Mouse (Mus musculus): Measurements from ENCODE around the gene Mfap1b. TPM values are rescaled to one million over a fixed set of nuclear protein-coding genes. Genes with fewer than 3 reads are reported as not detected.
"Not testable (repeated sequence)": the region's sequence is repeated elsewhere in the genome, so short reads cannot be mapped to it uniquely, and the experiment has no call there.

Gene Mfap1b
- total RNA-seq, 2 experiments from 2014 or later, result 41.6 to 45.0 TPM

- DNase-seq (ENCODE audit: low spot score in 2 of 2), result not testable (repeated sequence)
Measured at GRCm38 (mm10) chr2:121475306-121475705, 1.4 kb upstream of the Mfap1b start.

DNA sequence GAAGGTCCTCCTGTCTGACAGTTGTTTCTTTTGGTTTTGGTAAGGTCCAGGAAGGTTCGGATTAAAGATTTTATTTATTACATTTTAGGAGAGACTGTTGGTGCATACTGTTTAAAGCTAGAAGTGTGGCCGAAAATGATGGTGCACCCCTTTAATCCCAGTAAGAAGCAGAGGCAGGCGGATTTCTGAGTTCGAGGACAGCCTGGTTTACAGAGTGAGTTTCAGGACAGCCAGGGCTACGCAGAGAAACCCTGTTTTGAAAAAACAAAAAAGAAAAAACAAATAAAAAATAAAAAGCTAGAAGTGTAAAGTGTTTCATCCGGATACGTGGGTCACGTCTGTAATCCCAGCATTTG, 291 bp upstream of the Mfap1b start:
- DNase-seq (ENCODE audit: low spot score in 2 of 2), result no peak

DNA sequence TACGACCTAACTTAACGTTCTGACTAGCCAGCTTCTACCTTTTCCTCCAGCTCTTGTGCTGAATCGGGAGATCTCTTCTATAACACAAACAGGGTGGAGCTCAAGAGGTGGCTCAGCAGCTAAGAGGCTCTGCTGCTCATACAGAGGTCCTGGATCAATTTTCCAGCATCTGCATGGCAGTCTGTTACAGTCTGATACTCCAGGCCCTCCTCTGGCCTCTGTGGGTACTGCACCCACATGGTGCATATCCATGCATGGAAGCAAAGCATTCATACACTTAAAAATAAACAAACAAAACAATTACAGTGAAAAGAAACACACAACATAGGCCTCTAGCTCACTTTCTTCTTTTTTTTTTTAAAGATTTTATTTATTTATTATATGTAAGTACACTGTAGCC, 1.1 kb downstream of the Mfap1b start:
- not testable (repeated sequence) for DNase-seq (ENCODE audit: low spot score in 2 of 2)

GRCm38 (mm10) chr2:121468982-121469381, 4.9 kb downstream of the Mfap1b start:
- DNase-seq (ENCODE audit: low spot score in 2 of 2), result not testable (repeated sequence)

- DNase-seq (ENCODE audit: low spot score in 2 of 2), result no peak
Measured at GRCm38 (mm10) chr2:121460071-121460470, 13.8 kb downstream of the Mfap1b start.

DNA sequence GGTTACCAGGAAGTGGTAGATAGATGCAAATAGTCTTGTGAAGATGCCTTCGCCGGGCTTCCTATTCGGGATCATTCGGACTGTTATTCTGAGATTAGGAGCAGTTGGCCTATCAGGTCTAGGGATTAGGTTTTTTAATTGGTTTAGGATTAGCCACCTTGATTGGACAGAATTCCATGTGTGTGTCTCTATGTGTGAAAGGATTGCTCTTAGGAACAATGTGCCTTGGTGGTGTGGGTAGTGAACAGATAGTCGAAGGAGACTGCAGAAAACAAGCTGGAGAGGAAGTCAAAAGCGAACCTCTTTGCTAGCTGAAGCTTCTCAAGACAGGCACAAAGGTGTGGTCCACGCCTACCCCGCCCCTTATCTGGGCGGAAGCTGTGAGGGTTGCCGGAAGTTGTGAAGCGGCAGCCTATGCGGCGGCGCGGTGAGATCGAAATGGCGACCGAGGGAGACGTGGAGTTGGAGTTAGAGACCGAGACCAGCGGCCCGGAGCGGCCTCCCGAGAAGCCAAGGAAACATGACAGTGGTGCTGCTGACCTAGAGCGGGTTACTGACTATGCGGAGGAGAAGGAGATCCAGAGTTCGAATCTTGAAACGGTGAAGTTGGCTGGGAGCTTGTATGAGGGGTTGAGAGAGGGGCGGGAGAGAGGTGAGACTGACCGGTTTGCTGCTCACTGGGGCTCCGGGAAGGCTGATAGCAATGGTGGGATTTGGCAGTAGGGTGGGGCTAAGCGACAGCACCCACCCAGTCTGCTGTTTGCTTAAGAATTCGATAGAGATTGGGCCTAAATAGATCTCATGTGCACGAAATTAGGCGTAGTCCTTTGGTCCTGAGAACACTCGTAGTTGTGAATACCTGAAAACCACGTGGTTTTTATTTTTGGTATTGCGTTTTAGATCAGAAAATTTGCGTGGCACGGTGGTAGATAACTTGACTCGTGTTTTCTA, 16.9 kb downstream of the Mfap1b start, which contains the start of gene Serinc4:
Serinc4 (minus strand) TSS at position 90 of the 951 bp plus-strand sequence.
- peak; percentile 80 to 87 for DNase-seq (ENCODE audit: low spot score in 2 of 2)

DNA sequence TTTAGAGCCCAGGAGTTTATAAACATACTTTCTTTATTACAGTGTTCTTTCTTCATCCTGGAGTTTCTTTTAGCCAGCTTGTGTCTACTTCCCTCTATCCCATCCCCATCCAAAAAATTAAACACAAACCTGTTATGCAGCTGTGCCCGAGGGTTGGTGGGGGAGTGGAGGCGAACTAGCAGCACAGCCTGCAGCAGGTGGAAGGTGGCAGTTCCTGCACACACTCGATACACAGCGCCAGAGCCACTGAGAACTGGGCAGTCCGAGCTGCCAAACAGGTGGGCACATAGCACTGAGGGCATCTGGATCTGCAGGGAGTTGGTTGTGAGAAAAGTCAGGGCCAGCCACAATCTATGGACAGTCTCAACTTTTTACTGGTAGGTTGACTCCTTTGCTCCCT, 18.3 kb downstream of the Mfap1b start:
- DNase-seq (ENCODE audit: low spot score in 2 of 2), result no peak

GRCm38 (mm10) chr2:121453917-121454316, 19.9 kb downstream of the Mfap1b start:
- DNase-seq (ENCODE audit: low spot score in 2 of 2), result no peak

- no peak for DNase-seq (ENCODE audit: low spot score in 2 of 2)
Measured at GRCm38 (mm10) chr2:121452990-121453389, 20.9 kb downstream of the Mfap1b start, which contains the start of gene Hypk. TSS of gene Hypk (plus strand) at chr2:121453290.

GRCm38 (mm10) chr2:121452361-121452760, 21.5 kb downstream of the Mfap1b start:
- DNase-seq (ENCODE audit: low spot score in 2 of 2), result no peak

- DNase-seq (ENCODE audit: low spot score in 2 of 2), result no peak
Measured at GRCm38 (mm10) chr2:121450093-121450492, 23.8 kb downstream of the Mfap1b start.

- DNase-seq (ENCODE audit: low spot score in 2 of 2), result peak; percentile 25 to 53
Measured at GRCm38 (mm10) chr2:121449545-121450011, 24.3 kb downstream of the Mfap1b start.

- peak; percentile 96 to 99 for DNase-seq (ENCODE audit: low spot score in 2 of 2)
Measured at GRCm38 (mm10) chr2:121448739-121449535, 24.9 kb downstream of the Mfap1b start, which contains the start of gene Serf2. TSS of gene Serf2 (plus strand) at chr2:121449195.

DNA sequence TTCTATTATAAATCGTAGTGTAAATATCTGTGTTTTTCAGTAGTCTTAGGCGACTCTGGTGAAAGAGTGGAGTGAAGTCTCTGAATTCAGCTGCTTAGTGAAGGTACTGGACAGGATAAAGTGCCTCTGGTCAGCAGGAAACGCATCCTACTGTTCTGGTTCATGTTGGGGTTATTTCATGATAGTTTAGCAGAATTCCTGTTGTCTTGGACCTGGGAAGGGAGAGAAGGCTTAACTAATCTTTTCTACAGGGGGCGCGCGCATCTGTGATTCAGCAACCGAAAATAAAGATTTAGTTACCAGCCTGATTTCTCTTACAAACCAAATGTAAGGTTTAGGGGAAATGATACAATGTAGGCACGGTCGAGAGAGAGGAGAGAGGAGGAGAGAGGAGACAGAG, 25.7 kb downstream of the Mfap1b start:
- peak; percentile 29 to 36 for DNase-seq (ENCODE audit: low spot score in 2 of 2)

GRCm38 (mm10) chr2:121447006-121447405, 26.9 kb downstream of the Mfap1b start:
- no peak for DNase-seq (ENCODE audit: low spot score in 2 of 2)

- no peak for DNase-seq (ENCODE audit: low spot score in 2 of 2)
Measured at GRCm38 (mm10) chr2:121446506-121446905, 27.4 kb downstream of the Mfap1b start.

DNA sequence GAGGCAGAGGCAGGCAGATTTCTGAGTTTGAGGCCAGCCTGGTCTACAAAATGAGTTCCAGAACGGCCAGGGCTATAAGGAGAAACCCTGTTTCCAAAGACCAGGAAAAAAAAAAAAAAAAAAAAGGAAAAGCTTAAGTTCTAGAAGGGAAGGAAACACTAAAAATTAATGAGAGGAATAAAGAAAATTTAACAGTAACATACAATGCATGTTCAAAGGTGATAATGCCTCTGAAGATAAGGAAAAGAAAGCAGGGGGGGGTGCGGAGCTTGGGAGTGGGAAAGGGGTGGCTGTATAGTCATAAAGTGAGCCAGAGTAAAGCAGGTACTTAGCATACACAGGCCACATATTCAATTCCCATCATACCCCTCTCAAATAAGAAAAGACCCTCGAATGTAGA, 28.8 kb downstream of the Mfap1b start:
- no peak for DNase-seq (ENCODE audit: low spot score in 2 of 2)

GRCm38 (mm10) chr2:121444178-121444577, 29.7 kb downstream of the Mfap1b start, which contains the start of gene Ell3:
TSS of gene Ell3 (minus strand) at chr2:121444278.
- DNase-seq (ENCODE audit: low spot score in 2 of 2), result no peak

GRCm38 (mm10) chr2:121443068-121443349, 30.9 kb downstream of the Mfap1b start:
- DNase-seq (ENCODE audit: low spot score in 2 of 2), result no peak

DNA sequence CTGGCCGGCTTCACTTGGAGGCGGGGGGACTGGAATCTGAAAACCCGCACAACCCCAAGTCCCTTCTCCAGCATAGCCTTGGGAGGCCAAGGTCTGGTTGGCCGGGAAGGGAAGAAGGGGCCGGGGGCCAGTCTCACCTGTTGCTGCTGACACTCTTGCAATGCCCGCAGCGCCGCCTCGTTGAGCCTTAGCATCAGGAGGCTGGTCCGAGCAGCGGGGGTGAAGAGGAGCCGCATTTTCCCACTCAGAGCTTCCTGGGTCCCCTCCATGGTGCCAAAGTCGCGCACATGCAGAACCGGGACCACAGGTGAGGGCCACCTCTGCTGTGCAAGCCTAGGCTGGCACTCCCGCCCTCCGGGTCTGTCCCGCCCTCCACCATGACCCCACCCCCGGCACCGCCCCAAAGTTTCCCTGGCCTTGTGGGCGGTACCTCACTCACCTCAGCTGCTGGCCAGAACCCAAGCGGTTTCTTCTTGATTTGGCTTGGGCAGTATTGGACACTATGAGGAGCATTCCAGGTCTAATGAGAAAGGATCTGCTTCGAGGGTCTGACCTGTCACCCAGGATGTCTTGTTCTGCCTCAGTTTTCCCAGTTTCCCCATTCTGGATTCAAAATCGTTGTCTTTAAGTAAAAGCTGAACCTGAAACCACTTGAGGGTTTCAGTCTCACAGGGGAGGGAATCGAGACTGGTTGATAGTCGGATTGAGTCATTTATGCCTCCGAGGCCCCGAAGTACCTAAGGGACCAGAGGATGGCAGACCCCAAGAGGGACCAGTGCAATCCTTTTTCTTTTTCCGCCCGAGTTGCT, 31.4 kb downstream of the Mfap1b start:
- DNase-seq (ENCODE audit: low spot score in 2 of 2), result no peak

GRCm38 (mm10) chr2:121441800-121442199, 32.1 kb downstream of the Mfap1b start:
- no peak for DNase-seq (ENCODE audit: low spot score in 2 of 2)

Data from left cerebral cortex, adult 18-20 months (tissue).